Mouse (Mus musculus): ENCODE measurements around the gene Mrps24.

- TF ChIP-seq CTCF (IDR thresholded peaks at IDR 0.05; ENCODE audit: low read depth) (no peak), EP300 (IDR thresholded peaks at IDR 0.05; ENCODE audit: low read depth) (no peak)
Measured at GRCm38 (mm10) chr11:5739846-5740245, 24.4 kb upstream of the Mrps24 start.
